Mouse (Mus musculus) granulocyte monocyte progenitor cell, adult 5-6 weeks (primary cell): Measurements from ENCODE around the gene Gja8. TPM values are rescaled to one million over a fixed set of nuclear protein-coding genes. Genes with fewer than 3 reads are reported as not detected.

ENCODE experiments used
- ATAC-seq: replicated peaks from 2 replicates; pipeline ENCODE4 v1.8.0; 2016; ENCODE audit warnings: mild to moderate bottlenecking, moderate TSS enrichment, inconsistent platforms; ENCODE audit not compliant: poor library complexity, severe bottlenecking
- total RNA-seq, 2 experiments: library from RNA; stranded (forward) in 1 of 2; stranded (reverse) in 1 of 2; fragments of 200-712, 200-1000 nt in 1 of 2; fragments of >200 nt in 1 of 2; fragmentation: Nextera tagmentation in 1 of 2; gene quantifications; 2 replicates each; pipeline ENCODE4 v1.2.3; 2014 to 2017

Gja8 gene
- total RNA-seq, 2 experiments from 2014 or later: not detected

GRCm38 (mm10) chr3:96881557-96881956, 44.3 kb downstream of the Gja8 start:
- no peak for ATAC-seq

GRCm38 (mm10) chr3:96880385-96880784, 45.4 kb downstream of the Gja8 start:
- no peak for ATAC-seq

GRCm38 (mm10) chr3:96879536-96879935, 46.3 kb downstream of the Gja8 start:
- no peak for ATAC-seq

GRCm38 (mm10) chr3:96874808-96875571, 50.8 kb downstream of the Gja8 start:
- ATAC-seq: no peak

GRCm38 (mm10) chr3:96872501-96872900, 53.3 kb downstream of the Gja8 start:
- no peak for ATAC-seq

- ATAC-seq: no peak
Observed at GRCm38 (mm10) chr3:96871070-96871469, 54.8 kb downstream of the Gja8 start.

GRCm38 (mm10) chr3:96870270-96870669, 55.5 kb downstream of the Gja8 start:
- ATAC-seq: no peak

GRCm38 (mm10) chr3:96869091-96869490, 56.7 kb downstream of the Gja8 start:
- ATAC-seq: no peak

- ATAC-seq: no peak
Observed at GRCm38 (mm10) chr3:96868566-96868965, 57.3 kb downstream of the Gja8 start.

GRCm38 (mm10) chr3:96867863-96868262, 58.0 kb downstream of the Gja8 start:
- ATAC-seq: no peak

Other genes with a start within 250 kb of the Gja8 start
- gene Pias3, start 229.6 kb downstream of the Gja8 start, total RNA-seq (2014; fragmentation: Nextera tagmentation): 8.1 and 14.4 TPM in 2 replicates
- 3.3 and 8.2 TPM in 2 replicates for gene Pias3, start 229.6 kb downstream of the Gja8 start, total RNA-seq (2017)
- gene Nudt17, start 217.5 kb downstream of the Gja8 start, total RNA-seq (2014; fragmentation: Nextera tagmentation): not detected in 2 replicates
- gene Nudt17, start 217.5 kb downstream of the Gja8 start, total RNA-seq (2017): 0.31 TPM in 1 of 2 replicates, not detected in the other
- gene Polr3c, start 198.4 kb downstream of the Gja8 start, total RNA-seq (2014; fragmentation: Nextera tagmentation): 30.8 and 38.8 TPM in 2 replicates
- 22.4 and 22.5 TPM in 2 replicates for gene Polr3c, start 198.4 kb downstream of the Gja8 start, total RNA-seq (2017)
- 41.1 and 65.6 TPM in 2 replicates for gene Rnf115, start 198.4 kb downstream of the Gja8 start, total RNA-seq (2014; fragmentation: Nextera tagmentation)
- 55.3 and 71.5 TPM in 2 replicates for gene Rnf115, start 198.4 kb downstream of the Gja8 start, total RNA-seq (2017)
- gene Pdzk1, start 96.7 kb downstream of the Gja8 start, total RNA-seq (2014; fragmentation: Nextera tagmentation): not detected in 2 replicates
- not detected in 2 replicates for gene Pdzk1, start 96.7 kb downstream of the Gja8 start, total RNA-seq (2017)
- not detected in 2 replicates for gene Cd160, start 96.7 kb downstream of the Gja8 start, total RNA-seq (2014; fragmentation: Nextera tagmentation)
- gene Cd160, start 96.7 kb downstream of the Gja8 start, total RNA-seq (2017): 0.62 and 1.9 TPM in 2 replicates
- gene Gja5, start 21.3 kb downstream of the Gja8 start, total RNA-seq (2014; fragmentation: Nextera tagmentation): not detected in 2 replicates
- 0.15 TPM in 1 of 2 replicates, not detected in the other for gene Gja5, start 21.3 kb downstream of the Gja8 start, total RNA-seq (2017)
- gene Gpr89, start 20.7 kb downstream of the Gja8 start, total RNA-seq (2014; fragmentation: Nextera tagmentation): 18.5 and 27.2 TPM in 2 replicates
- 29.8 and 36.2 TPM in 2 replicates for gene Gpr89, start 20.7 kb downstream of the Gja8 start, total RNA-seq (2017)
- 51.8 and 65.2 TPM in 2 replicates for gene Acp6, start 232.8 kb upstream of the Gja8 start, total RNA-seq (2014; fragmentation: Nextera tagmentation)
- gene Acp6, start 232.8 kb upstream of the Gja8 start, total RNA-seq (2017): 20.3 and 22.9 TPM in 2 replicates